Mouse (Mus musculus) gastrocnemius, postnatal 25 days (tissue): ENCODE results near the gene Lrrc25. TPM values are rescaled to one million over a fixed set of nuclear protein-coding genes. Genes with fewer than 3 reads are reported as not detected.
"Not testable (repeated sequence)": the region's sequence is repeated elsewhere in the genome, so short reads cannot be mapped to it uniquely, and the experiment has no call there.

ENCODE experiments used
- DNase-seq: peaks from one replicate; pipeline ENCODE4 v3.0.0; 2022
- long read RNA-seq, 2 experiments: library from polyadenylated mRNA; stranded (forward); transcript quantifications; one replicate each; pipeline ENCODE4 v2.0.0; 2021
- total RNA-seq, 2 experiments: library from RNA; stranded (reverse); gene quantifications; 1 replicate in 1 of 2; 2 replicates in 1 of 2; pipeline ENCODE4 v1.2.3; 2021

The Lrrc25 gene
- under 1 TPM; 0.54 to 0.56 TPM for total RNA-seq
- long read RNA-seq, experiment 1: 0 reads
- long read RNA-seq, experiment 2: 0 reads

GRCm38 (mm10) chr8:70615894-70616293 lies at the start of gene Lrrc25:
Lrrc25 (plus strand) TSS chr8:70616155.
- no peak for DNase-seq

DNA sequence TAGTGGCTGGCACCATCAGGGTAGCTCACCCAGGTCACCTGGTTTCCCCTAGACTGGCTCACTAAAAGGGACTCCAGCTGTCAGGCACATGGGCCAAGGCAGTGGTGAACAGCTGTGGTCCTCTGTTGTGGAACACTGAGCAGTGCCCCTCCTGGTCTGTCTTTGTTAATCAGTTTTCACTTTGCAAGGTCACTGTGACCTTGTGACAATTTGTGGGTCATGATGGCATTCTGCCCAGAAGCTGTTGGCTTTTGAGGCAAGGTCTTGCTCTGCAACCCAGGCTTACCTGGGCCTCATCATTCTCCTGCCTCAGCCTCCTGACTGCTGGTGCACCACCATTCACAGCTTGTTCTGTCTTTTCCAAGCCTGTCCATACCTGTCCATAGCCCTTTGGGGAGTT lies 45.6 kb upstream of the Lrrc25 start:
- no peak for DNase-seq

- DNase-seq: peak; percentile 86
These were observed 45.0 kb upstream of the Lrrc25 start for GRCm38 (mm10) chr8:70570990-70571389.

DNA sequence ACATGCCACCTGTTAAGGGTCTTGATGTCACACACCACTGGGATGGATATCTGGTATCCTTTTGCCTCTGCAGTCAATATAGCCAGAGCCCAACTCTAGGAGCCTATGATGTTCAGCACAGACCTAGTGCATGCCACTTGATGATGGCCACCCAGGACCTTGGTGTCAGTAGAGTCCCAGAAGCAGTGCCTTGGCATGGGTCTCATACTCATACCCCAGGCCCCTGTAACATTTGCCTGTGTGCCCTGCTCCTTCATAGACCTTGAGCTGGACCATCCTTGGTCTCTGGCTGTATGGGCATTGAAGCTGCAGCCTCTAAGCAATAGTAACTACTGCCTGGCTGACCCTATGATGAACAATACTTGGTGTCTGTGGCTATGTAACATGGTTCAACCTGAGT lies 41.7 kb upstream of the Lrrc25 start:
- no peak for DNase-seq

DNA sequence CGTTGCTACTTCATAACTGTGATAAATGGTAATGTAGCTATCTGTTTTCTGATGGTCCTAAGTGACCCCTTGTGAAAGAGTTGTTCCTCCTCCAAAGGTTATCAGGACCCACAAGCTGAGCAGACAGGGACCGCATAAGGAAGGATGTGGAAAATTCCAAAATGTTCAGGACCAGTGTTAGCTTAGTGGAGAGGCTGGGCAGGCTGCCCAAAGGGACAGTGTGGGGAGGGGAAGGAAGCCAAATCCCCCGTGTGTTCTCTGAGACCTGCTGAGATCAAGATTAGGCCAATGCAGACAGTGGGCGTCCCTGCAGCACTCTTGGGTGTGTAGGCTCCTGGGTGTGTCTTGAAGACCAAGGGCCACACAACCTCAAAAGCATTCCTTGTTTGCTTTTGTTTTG lies 41.0 kb upstream of the Lrrc25 start:
- peak; percentile 56 for DNase-seq

GRCm38 (mm10) chr8:70577207-70577606 lies 38.7 kb upstream of the Lrrc25 start:
- DNase-seq: no peak

GRCm38 (mm10) chr8:70583476-70584387 lies 32.2 kb upstream of the Lrrc25 start:
- DNase-seq: no peak

DNA sequence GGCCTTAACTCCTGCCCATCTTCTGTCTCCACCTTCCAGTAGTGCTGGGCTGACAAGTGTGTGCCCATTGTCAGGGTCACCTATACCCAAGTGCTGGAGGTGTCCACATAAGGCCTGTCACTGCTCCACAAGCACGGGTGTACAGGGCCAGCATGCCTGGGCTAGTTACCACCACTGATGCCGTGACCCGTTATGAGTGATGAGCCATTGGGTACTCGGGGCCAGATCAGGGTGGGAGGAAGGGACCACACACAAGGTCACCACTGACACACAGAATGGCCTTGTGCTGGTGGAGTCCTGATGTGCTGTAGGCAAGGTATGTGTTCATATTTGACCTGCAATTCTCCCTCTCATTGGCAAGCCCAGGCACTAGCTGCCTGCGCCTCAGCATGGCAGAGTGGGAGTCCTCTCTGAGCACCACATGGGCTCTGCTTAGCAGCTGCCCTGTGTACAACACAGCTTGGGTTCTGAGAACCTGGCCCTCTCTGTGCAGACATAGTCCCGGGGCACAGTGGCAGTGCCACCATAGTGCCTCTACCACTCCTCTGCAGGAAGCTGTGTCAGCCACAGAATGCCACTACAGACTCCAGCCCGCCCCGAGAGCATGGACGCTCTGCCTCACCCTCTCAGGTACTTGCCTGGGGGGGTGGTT lies 31.2 kb upstream of the Lrrc25 start:
- no peak for DNase-seq

DNA sequence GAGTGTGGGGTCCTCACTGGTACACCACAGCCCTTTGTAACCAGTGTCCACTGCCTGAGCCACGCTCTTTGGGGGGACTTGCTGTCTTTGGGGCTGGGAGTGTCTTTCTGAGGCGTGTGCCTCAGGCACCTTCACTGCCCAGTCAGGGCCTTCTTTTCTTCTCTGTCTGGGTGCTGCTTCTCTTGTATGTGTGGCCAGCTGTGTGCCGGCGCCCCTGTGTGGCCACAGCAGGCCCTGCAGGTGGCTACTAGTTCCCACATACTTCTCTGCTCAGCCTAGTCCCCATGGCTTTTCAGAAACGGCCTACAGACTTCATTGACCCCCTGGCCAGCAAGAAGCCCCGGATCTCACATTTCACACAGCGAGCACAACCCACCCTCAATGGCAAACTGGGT lies 30.7 kb upstream of the Lrrc25 start:
- no peak for DNase-seq

- not testable (repeated sequence) for DNase-seq
These were observed 28.0 kb upstream of the Lrrc25 start for GRCm38 (mm10) chr8:70587955-70588354.

DNA sequence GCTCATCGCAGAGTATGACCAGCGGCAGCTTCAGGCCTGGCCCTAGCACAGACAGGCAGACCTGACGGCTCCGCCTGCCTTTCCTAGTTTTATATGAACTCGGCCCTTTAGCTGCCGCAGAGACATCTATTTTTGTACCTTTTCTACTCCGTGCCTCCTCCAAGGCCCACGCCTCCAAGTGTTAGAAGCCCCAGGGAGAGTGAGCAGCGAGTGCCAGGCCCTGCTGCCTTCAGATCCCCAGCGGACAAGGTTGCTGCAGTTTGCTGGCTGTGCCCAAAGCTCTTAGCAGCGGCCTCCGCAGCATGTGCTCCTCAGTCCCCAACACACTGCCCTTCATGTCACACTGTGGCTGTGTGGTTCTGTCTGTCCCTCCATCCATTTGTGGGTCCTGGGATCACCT lies 24.4 kb upstream of the Lrrc25 start:
- DNase-seq: no peak

GRCm38 (mm10) chr8:70593173-70593572 lies 22.8 kb upstream of the Lrrc25 start:
- DNase-seq: no peak

- DNase-seq: peak; percentile 81
These were observed 21.9 kb upstream of the Lrrc25 start, which contains the start of gene Isyna1 for GRCm38 (mm10) chr8:70593961-70594609. Isyna1 (plus strand) TSS chr8:70594373.

DNA sequence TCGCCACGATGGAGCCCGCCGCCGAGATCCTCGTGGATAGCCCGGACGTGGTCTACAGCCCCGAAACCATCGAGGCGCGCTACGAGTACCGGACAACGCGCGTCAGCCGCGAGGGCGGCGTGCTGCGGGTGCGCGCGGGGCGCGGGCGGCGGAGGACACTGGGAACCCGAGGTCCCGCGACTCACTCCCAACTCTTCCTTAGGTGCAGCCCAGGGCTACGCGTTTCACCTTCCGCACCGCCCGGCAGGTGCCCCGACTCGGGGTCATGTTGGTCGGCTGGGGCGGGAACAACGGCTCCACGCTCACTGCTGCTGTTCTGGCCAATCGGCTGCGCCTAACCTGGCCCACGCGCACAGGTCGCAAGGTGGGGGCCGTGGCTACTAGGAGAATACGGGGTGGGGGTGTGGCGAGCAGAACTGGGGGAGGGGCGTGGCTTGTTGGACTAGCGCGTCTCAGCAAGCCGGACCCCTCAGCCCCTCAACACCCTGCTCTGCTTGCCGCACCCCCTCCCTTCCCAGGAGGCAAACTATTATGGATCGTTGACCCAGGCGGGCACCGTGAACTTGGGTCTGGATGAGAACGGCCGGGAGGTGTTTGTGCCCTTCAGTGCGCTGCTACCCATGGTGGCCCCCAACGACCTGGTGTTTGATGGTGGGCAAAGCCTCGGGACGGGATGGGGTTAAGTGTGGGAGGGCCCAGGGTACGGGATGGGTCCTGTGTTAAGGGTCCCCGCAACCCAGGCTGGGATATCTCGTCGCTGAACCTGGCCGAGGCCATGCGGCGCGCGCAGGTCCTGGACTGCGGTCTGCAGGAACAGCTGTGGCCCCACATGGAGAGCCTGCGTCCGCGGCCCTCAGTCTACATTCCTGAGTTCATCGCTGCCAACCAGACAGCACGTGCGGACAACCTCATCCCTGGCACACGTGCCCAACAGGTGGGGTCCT lies 21.1 kb upstream of the Lrrc25 start:
- DNase-seq: no peak

DNA sequence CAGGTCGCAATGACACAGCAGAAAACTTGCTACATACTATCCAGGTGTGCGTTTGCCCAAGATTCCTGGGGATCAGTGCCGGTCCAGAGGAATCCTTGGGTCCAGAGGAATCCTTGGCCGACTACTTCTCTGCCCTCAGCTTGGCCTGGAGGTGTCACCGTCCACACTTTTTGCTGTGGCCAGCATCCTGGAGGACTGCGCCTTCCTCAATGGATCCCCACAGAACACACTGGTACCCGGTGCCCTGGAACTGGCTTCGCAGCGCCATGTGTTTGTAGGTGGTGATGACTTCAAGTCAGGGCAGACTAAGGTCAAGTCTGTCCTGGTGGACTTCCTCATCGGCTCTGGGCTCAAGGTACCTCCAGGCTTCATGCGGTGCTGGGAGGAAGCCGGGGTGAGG lies 20.1 kb upstream of the Lrrc25 start:
- no peak for DNase-seq

- no peak for DNase-seq
These were observed 19.7 kb upstream of the Lrrc25 start for GRCm38 (mm10) chr8:70596216-70596615.

DNA sequence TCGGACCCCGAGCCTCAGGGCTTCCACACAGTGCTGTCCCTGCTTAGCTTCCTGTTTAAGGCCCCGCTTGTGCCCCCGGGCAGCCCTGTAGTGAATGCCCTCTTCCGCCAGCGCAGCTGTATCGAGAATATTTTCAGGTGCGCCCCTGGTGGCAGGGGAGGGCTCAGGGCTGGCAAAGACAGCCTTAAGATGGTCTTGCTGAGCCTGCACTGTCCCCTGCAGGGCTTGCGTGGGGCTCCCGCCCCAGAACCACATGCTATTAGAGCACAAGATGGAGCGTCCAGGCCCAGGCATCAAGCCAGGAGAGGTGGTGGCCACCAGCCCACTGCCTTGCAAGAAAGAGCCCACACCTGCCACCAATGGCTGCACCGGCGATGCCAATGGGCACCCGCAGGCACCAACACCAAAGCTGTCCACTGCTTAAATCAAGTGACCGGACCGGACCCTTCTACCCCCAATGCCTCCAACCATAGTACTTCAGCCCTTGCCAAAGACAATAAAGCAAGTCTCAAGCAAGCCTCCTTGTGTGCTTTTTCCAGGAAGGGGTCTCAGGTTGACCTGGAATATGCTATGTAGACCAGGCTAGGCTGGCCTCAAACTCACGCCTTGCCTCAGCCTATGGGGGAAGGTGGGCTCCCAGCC lies 19.1 kb upstream of the Lrrc25 start:
- no peak for DNase-seq

- no peak for DNase-seq
These were observed 18.3 kb upstream of the Lrrc25 start for GRCm38 (mm10) chr8:70597417-70598272.

GRCm38 (mm10) chr8:70598283-70598682 lies 17.7 kb upstream of the Lrrc25 start:
- peak; percentile 73 for DNase-seq

GRCm38 (mm10) chr8:70598722-70599121 lies 17.2 kb upstream of the Lrrc25 start:
- DNase-seq: no peak
